Mouse (Mus musculus) heart, adult 2 months (tissue): ENCODE measurements around the gene Sik2.

Experiments
- CTCF ChIP-seq: fragments of 200-600 bp; IDR thresholded peaks from 2 replicates; pipeline ENCODE4 v1.8.1; 2022; ENCODE audit warnings: antibody characterized with exemption, mild to moderate bottlenecking, moderate library complexity
- EP300 ChIP-seq: fragments of 200-500 bp; IDR thresholded peaks from 2 replicates; pipeline ENCODE4 v1.6.1; 2011; ENCODE audit warnings: low read depth, low read length, control low read depth; ENCODE audit not compliant: insufficient read depth
- POLR2A ChIP-seq: fragments of 200-500 bp; IDR thresholded peaks from 2 replicates; pipeline ENCODE4 v1.6.1; 2011; ENCODE audit warnings: mild to moderate bottlenecking, low read depth, low read length, control low read depth; ENCODE audit not compliant: insufficient read depth

DNA sequence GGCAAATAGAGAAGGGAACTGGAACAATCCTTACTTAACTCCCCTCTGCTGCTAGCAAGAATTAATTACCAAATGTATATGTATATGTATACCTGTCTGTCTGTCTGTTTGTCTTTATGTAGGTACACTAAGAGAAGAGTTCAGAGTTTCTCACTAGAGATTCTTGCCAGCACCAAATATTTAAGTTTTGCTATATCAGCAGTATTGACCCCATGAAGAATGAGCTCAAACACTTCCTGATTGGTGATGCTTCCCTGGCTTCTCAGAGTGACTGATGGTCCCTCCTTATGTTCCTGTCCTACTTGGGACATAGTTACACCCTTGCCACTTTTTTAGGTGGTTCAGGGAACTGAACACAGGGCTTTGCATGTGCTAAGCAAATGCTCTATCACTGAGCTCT lies 78.9 kb downstream of the Sik2 start:
- TF ChIP-seq POLR2A (no peak), CTCF (no peak), EP300 (no peak)
